Mouse (Mus musculus) ES-E14 (cell line): ENCODE data around the gene Gm17622. TPM values are rescaled to one million over a fixed set of nuclear protein-coding genes. Genes with fewer than 3 reads are reported as not detected.

Experiments
- DNase-seq: peaks from one replicate; pipeline ENCODE4 v3.0.0-alpha.2; 2013; ENCODE audit warnings: low read depth, low spot score
- H3K27ac ChIP-seq: 2 replicates; pipeline ENCODE4 v1.5.1; 2012; ENCODE audit warnings: low read depth, mild to moderate bottlenecking, low read length, moderate library complexity, mixed read lengths; ENCODE audit not compliant: poor library complexity, insufficient read depth, severe bottlenecking
- H3K36me3 ChIP-seq: 2 replicates; pipeline ENCODE4 v1.6.1; 2012; ENCODE audit warnings: mild to moderate bottlenecking, low read length, moderate library complexity, mixed read lengths; ENCODE audit not compliant: control insufficient read depth, poor library complexity, insufficient read depth, severe bottlenecking
- H3K4me1 ChIP-seq, 2 experiments: fragments of 150-350 bp in 1 of 2; sonication (generic) in 1 of 2; 2 replicates each; pipeline ENCODE4 v1.6.1; 2012; ENCODE audit warnings: low read length in 2 of 2, mild to moderate bottlenecking in 1 of 2, mixed read lengths in 1 of 2; ENCODE audit not compliant: control insufficient read depth in 2 of 2, insufficient read depth in 2 of 2, poor library complexity in 1 of 2
- H3K4me3 ChIP-seq, 2 experiments: fragments of 150-350 bp in 1 of 2; sonication (generic) in 1 of 2; 2 replicates each; pipeline ENCODE4 v1.5.1; 2012; ENCODE audit warnings: low read length in 2 of 2, low read depth in 1 of 2, mild to moderate bottlenecking in 1 of 2, mixed read lengths in 1 of 2; ENCODE audit not compliant: insufficient read depth in 1 of 2, poor library complexity in 1 of 2, severe bottlenecking in 1 of 2
- H3K9ac ChIP-seq: 2 replicates; pipeline ENCODE4 v1.6.1; 2012; ENCODE audit warnings: low read depth, mild to moderate bottlenecking, low read length, mixed read lengths; ENCODE audit not compliant: poor library complexity, insufficient read depth, severe bottlenecking
- H3K9me3 ChIP-seq: fragments of 150-350 bp; sonication (generic); 2 replicates; pipeline ENCODE4 v1.6.1; 2012; ENCODE audit warnings: low read depth, mild to moderate bottlenecking, low read length; ENCODE audit not compliant: control insufficient read depth, insufficient read depth
- CHD2 ChIP-seq: IDR thresholded peaks from 2 replicates; pipeline ENCODE4 v1.6.1; 2014; ENCODE audit warnings: mild to moderate bottlenecking, low read depth, low read length, inconsistent platforms
- HCFC1 ChIP-seq: IDR thresholded peaks from 2 replicates; pipeline ENCODE4 v1.6.1; 2012; ENCODE audit warnings: low read length, inconsistent platforms, borderline replicate concordance; ENCODE audit not compliant: insufficient read depth
- MAFK ChIP-seq: IDR thresholded peaks from 2 replicates; pipeline ENCODE4 v1.6.1; 2014; ENCODE audit warnings: mild to moderate bottlenecking, low read depth, low read length, inconsistent platforms; ENCODE audit not compliant: insufficient read depth
- ZC3H11A ChIP-seq: IDR thresholded peaks from 2 replicates; pipeline ENCODE4 v1.6.1; 2012; ENCODE audit warnings: low read depth, mild to moderate bottlenecking, inconsistent platforms, low read length, borderline replicate concordance
- ZNF384 ChIP-seq: IDR thresholded peaks from 2 replicates; pipeline ENCODE4 v1.6.1; 2012; ENCODE audit warnings: low read depth, low read length, inconsistent platforms
- in situ Hi-C, 2 experiments: fragments of 600-800 bp; cut with MboI; formaldehyde crosslinking; loops; one replicate each; pipeline ENCODE4 v1.15.1; 2025; ENCODE audit warnings: low sequenced_read_pairs in 2 of 2, inconsistent platforms in 1 of 2; ENCODE audit not compliant: unreplicated experiment in 2 of 2
- total RNA-seq: library from RNA; depleted of rRNA; stranded (reverse); fragments of 300-350 nt; gene quantifications from 2 replicates; pipeline ENCODE4 v1.2.3, GENCODE M21; 2012

The Gm17622 gene
- total RNA-seq, 1 experiment = not detected

GRCm38 (mm10) chr13:96521294-96521693 lies 30.8 kb downstream of the Gm17622 start:
- DNase-seq = no peak
- no peak overlapping the region for H3K9ac ChIP-seq
- H3K4me1 ChIP-seq = no peaks in the 10 kb centered on the region
- H3K36me3 ChIP-seq = peaks cover 1% of the 10 kb centered on the region; the same call in 1 of the 2 replicates
- no peaks in the 10 kb centered on the region for H3K9me3 ChIP-seq
- in situ Hi-C loops = no loop called here
- no peak for TF ChIP-seq MAFK
- TF ChIP-seq ZNF384 = no peak
- no peak for TF ChIP-seq HCFC1
- no peak for TF ChIP-seq ZC3H11A
- no peak overlapping the region for H3K27ac ChIP-seq
- no peak overlapping the region for H3K4me3 ChIP-seq

- Histone ChIP-seq H3K4me3 (no peak overlapping the region), H3K9me3 (no peaks in the 10 kb centered on the region), H3K27ac (no peak overlapping the region), H3K9ac (no peak overlapping the region), H3K4me1 (peaks cover 0 to 3% of the 10 kb centered on the region in 2 experiments; a peak in 1 of 4 replicates), H3K36me3 (peaks cover 3% of the 10 kb centered on the region; the same call in 1 of the 2 replicates)
- no peak for DNase-seq
- TF ChIP-seq MAFK = no peak
- TF ChIP-seq ZC3H11A = no peak
- no peak for TF ChIP-seq HCFC1
- no peak for TF ChIP-seq ZNF384
- TF ChIP-seq CHD2 = no peak
- in situ Hi-C loops = loop anchor here in 1 of 2 experiments (5.0 kb wide), 1 partner anchor 1525 kb away; no protein-coding TSS in a partner anchor
Measured at GRCm38 (mm10) chr13:96527022-96527421, 36.5 kb downstream of the Gm17622 start.

- in situ Hi-C loops = loop anchor here in 1 of 2 experiments (5.0 kb wide), 1 partner anchor 1526 kb away; no protein-coding TSS in a partner anchor
- Histone ChIP-seq H3K4me1 (peaks cover 0 to 3% of the 10 kb centered on the region in 2 experiments; a peak in 1 of 4 replicates), H3K27ac (no peak overlapping the region), H3K4me3 (no peak overlapping the region), H3K9me3 (no peaks in the 10 kb centered on the region), H3K36me3 (peaks cover 3% of the 10 kb centered on the region; the same call in 1 of the 2 replicates), H3K9ac (no peak overlapping the region; the same call in 1 of the 2 replicates)
- TF ChIP-seq ZC3H11A = no peak
- TF ChIP-seq ZNF384 = no peak
- TF ChIP-seq MAFK = no peak
- no peak for TF ChIP-seq HCFC1
- no peak for TF ChIP-seq CHD2
- DNase-seq = no peak
Measured at GRCm38 (mm10) chr13:96527856-96528255, 37.3 kb downstream of the Gm17622 start.

GRCm38 (mm10) chr13:96528776-96529175 lies 38.2 kb downstream of the Gm17622 start:
- in situ Hi-C loops = loop anchor here in 1 of 2 experiments (5.0 kb wide), 1 partner anchor 1526 kb away; no protein-coding TSS in a partner anchor
- H3K4me1 ChIP-seq = peaks cover 0 to 3% of the 10 kb centered on the region in 2 experiments; a peak in 1 of 4 replicates
- no peak overlapping the region for H3K27ac ChIP-seq
- peaks cover 3% of the 10 kb centered on the region; the same call in 1 of the 2 replicates for H3K36me3 ChIP-seq
- no peaks in the 10 kb centered on the region for H3K9me3 ChIP-seq
- H3K4me3 ChIP-seq = no peak overlapping the region
- TF ChIP-seq ZNF384 = no peak
- TF ChIP-seq HCFC1 = no peak
- no peak for TF ChIP-seq CHD2
- TF ChIP-seq ZC3H11A = no peak
- no peak for TF ChIP-seq MAFK
- no peak for DNase-seq
- H3K9ac ChIP-seq = no peak overlapping the region
